Mouse (Mus musculus) intestine, postnatal 0 days (tissue): ENCODE results near the gene Prpf6. TPM values are rescaled to one million over a fixed set of nuclear protein-coding genes. Genes with fewer than 3 reads are reported as not detected.

Experiments
- ATAC-seq: fragments of 200-750 bp; cut with Nextera tagmentation; 2 replicates; pipeline ENCODE4 v1.8.0; 2017; ENCODE audit warnings: mild to moderate bottlenecking, moderate TSS enrichment, moderate library complexity
- H3K27ac ChIP-seq: fragments of 300-500 bp; sonication (generic); 2 replicates; pipeline ENCODE4 v1.5.1; 2014; ENCODE audit warnings: mild to moderate bottlenecking, low read depth, low read length, moderate library complexity
- H3K27me3 ChIP-seq: fragments of 300-500 bp; sonication (generic); replicated peaks from 2 replicates; pipeline ENCODE4 v1.6.1; 2014; ENCODE audit warnings: low read length, mixed read lengths; ENCODE audit not compliant: control insufficient read depth, insufficient read depth
- H3K36me3 ChIP-seq: fragments of 300-500 bp; sonication (generic); 2 replicates; pipeline ENCODE4 v1.6.1; 2014; ENCODE audit warnings: mild to moderate bottlenecking, moderate library complexity; ENCODE audit not compliant: control insufficient read depth, insufficient read depth
- H3K4me1 ChIP-seq: fragments of 300-500 bp; sonication (generic); replicated peaks from 2 replicates; pipeline ENCODE4 v1.6.1; 2014; ENCODE audit warnings: antibody characterized with exemption, low read length, mixed read lengths; ENCODE audit not compliant: control insufficient read depth, insufficient read depth
- H3K4me2 ChIP-seq: fragments of 300-500 bp; sonication (generic); replicated peaks from 2 replicates; pipeline ENCODE4 v1.6.1; 2014; ENCODE audit warnings: low read depth, mild to moderate bottlenecking, moderate library complexity
- H3K4me3 ChIP-seq: fragments of 300-500 bp; sonication (generic); 2 replicates; pipeline ENCODE4 v1.5.1; 2014; ENCODE audit warnings: low read depth, low read length
- H3K9ac ChIP-seq: fragments of 300-500 bp; sonication (generic); 2 replicates; pipeline ENCODE4 v1.6.1; 2014; ENCODE audit warnings: mild to moderate bottlenecking, low read depth, low read length
- H3K9me3 ChIP-seq: fragments of 300-500 bp; sonication (generic); 2 replicates; pipeline ENCODE4 v1.6.1; 2016; ENCODE audit warnings: mixed run types; ENCODE audit not compliant: control insufficient read depth
- CTCF ChIP-seq: sonication (generic); IDR thresholded peaks from 2 replicates; pipeline ENCODE4 v1.5.1; 2016; ENCODE audit warnings: low read depth, mild to moderate bottlenecking, control low read depth, antibody characterized with exemption, moderate library complexity
- WGBS: fragments of 180-500 bp; shearing (Covaris S2); extraction: QIAGEN DNeasy Blood & Tissue Kit; methylation state at CpG from one replicate; pipeline ENCODE4 v1.1.7; 2014; 5-methylcytosine and 5-hydroxymethylcytosine counted together
- polyA plus RNA-seq: library from polyadenylated mRNA; unstranded; fragments of >200 nt; fragmentation: Nextera tagmentation; extraction: Ambion mirVana; gene quantifications from 2 replicates; pipeline ENCODE4 v1.2.1, GENCODE M21; 2015

Gene Prpf6
- polyA plus RNA-seq, 1 experiment from 2014 or later: 30.6 TPM

GRCm38 (mm10) chr2:181689466-181690160 is 97.9 kb downstream of the Prpf6 start:
- Histone ChIP-seq H3K4me3 (no peak overlapping the region), H3K4me2 (no peak overlapping the region), H3K9me3 (no peaks in the 10 kb centered on the region), H3K36me3 (peaks cover 18% of the 10 kb centered on the region; the same call in 1 of the 2 replicates), H3K4me1 (0 out of 2 replicates have a peak, but pooled peaks cover 4% of the 10 kb centered on the region), H3K27me3 (no peaks in the 10 kb centered on the region), H3K27ac (no peak overlapping the region), H3K9ac (no peak overlapping the region)
- TF ChIP-seq CTCF: no peak
- ATAC-seq: no peak
- WGBS: 89% methylated on average over 10 of the region's 10 CpGs

GRCm38 (mm10) chr2:181691083-181691482 is 99.4 kb downstream of the Prpf6 start:
- no peak for TF ChIP-seq CTCF
- 89% methylated on average over 6 of the region's 6 CpGs for WGBS
- Histone ChIP-seq H3K4me3 (no peak overlapping the region), H3K36me3 (peaks cover 16% of the 10 kb centered on the region; the same call in 1 of the 2 replicates), H3K27ac (no peak overlapping the region), H3K9ac (no peak overlapping the region), H3K9me3 (no peaks in the 10 kb centered on the region), H3K4me1 (0 out of 2 replicates have a peak, but pooled peaks cover 4% of the 10 kb centered on the region), H3K4me2 (no peak overlapping the region), H3K27me3 (no peaks in the 10 kb centered on the region)
- ATAC-seq: no peak

DNA sequence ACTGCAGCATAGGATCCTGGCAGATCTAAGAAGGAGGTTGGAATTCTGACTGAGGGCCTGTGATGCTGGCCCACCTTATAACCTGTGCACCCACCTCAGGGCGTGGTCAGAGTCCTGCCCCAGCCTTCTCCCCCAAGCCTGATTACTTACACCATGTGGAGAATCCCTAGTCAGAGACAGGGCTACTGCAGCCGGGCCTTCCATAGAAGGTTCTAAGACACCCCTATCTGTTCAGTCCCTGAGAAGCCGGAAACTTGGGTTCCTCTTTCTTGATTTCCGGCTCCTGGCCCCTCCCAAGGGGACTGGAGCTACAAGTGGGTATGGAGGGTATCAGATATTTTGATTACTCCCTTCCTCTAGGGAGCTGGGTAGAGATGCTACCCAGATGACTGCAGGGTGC is 99.9 kb downstream of the Prpf6 start:
- no peak for TF ChIP-seq CTCF
- no peaks in the 10 kb centered on the region for H3K9me3 ChIP-seq
- H3K9ac ChIP-seq: no peak overlapping the region
- 0 out of 2 replicates have a peak, but pooled peaks cover 4% of the 10 kb centered on the region for H3K4me1 ChIP-seq
- H3K27ac ChIP-seq: no peak overlapping the region
- WGBS: 94% methylated on average over 4 of the region's 4 CpGs
- no peak overlapping the region for H3K4me2 ChIP-seq
- no peak overlapping the region for H3K4me3 ChIP-seq
- ATAC-seq: no peak
- H3K36me3 ChIP-seq: peaks cover 12% of the 10 kb centered on the region; the same call in 1 of the 2 replicates
- no peaks in the 10 kb centered on the region for H3K27me3 ChIP-seq

DNA sequence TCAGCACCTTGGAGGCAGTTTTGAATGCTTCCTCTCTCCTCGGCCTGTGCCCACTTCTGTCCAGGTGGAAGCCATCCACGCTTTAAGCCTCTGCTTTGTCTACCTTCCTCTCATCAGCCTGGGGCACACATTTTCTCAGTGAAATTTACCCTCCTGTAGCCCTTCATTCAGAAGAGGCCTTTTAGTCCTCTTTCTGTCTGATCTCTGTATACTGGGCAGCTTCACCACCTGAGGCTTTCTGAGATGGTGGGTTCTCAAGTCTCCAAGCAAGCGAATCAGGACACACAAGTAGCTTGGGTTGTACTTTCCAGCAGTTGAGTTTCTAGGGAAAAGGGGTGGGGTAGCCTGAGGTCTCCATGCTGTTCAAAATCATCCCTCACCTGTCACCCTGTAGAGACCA is 100.6 kb downstream of the Prpf6 start:
- WGBS: 88% methylated on average over 3 of the region's 3 CpGs
- 0 out of 2 replicates have a peak overlapping the region, but pooled peaks have one; percentile 27 for H3K4me2 ChIP-seq
- peaks cover 10% of the 10 kb centered on the region; the same call in 1 of the 2 replicates for H3K36me3 ChIP-seq
- no peak overlapping the region for H3K27ac ChIP-seq
- no peak overlapping the region for H3K4me3 ChIP-seq
- H3K9ac ChIP-seq: no peak overlapping the region
- H3K9me3 ChIP-seq: no peaks in the 10 kb centered on the region
- TF ChIP-seq CTCF: no peak
- 0 out of 2 replicates have a peak, but pooled peaks cover 4% of the 10 kb centered on the region for H3K4me1 ChIP-seq
- H3K27me3 ChIP-seq: no peaks in the 10 kb centered on the region
- no peak for ATAC-seq

DNA sequence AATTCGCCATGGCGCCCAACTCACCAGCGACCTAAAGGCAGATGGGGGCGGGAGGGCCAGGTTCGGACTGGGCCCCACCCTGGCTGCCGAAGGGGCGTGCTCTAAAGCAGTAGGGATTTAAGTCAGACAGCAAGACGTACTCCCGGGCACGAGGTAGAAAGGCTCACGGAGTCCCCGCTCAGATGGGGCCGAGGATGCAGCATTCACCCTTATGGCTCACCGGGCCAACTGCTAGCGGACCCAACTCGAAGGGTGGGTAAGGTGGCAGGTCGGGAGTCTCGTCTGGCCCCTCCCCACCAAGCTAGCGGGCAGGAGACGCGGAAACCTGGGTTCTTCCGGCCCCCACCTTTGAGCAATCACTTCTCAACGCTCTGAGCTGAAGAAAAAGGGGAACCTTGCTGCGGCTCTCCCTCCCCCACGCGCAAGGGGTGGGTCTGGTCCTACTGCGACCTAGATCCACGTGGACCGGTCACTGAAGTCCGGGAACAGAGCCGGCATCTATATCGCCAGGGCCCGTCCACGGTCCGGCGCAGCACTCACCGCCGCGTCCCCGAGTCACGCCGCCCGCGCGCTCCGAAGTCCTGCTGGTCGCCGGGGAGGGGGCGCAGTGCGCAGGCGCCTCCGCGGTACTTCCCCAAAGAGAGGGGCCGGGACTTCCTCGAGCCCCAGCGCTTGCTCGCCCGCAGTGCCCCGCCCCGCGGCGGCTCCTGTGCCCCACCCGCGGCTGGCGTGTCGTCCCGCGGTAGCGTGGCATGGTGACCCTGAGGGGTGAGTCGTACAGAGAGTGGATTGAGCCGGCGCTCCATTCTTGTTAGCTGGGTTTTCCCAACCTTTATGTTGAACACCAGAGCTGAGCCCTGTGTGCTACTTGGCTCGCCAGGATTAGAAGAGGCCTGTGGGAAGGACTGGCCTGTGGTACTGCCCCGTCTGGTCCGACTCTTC is 101.9 kb downstream of the Prpf6 start, which contains the start of gene Rgs19:
Rgs19 (minus strand) TSS at position 639 of the 942 bp plus-strand sequence.
- peak within 1 kb of the TSS; percentile 92 for H3K4me2 ChIP-seq
- H3K9ac ChIP-seq: peak within 1 kb of the TSS; percentile 70
- no peaks in the 10 kb centered on the region for H3K9me3 ChIP-seq
- H3K4me1 ChIP-seq: 0 out of 2 replicates have a peak, but pooled peaks cover 4% of the 10 kb centered on the region
- peak within 1 kb of the TSS; percentile 63 for H3K4me3 ChIP-seq
- no peaks in the 10 kb centered on the region for H3K27me3 ChIP-seq
- no peak; the same call in none of the 2 replicates for TF ChIP-seq CTCF
- under 1% methylated on average over 75 of the region's 75 CpGs for WGBS
- peaks cover 5% of the 10 kb centered on the region; the same call in 1 of the 2 replicates for H3K36me3 ChIP-seq
- no peak within 1 kb of the TSS for H3K27ac ChIP-seq
- peak; percentile 50 for ATAC-seq

GRCm38 (mm10) chr2:181694581-181694980 is 102.9 kb downstream of the Prpf6 start:
- H3K9ac ChIP-seq: no peak overlapping the region
- H3K9me3 ChIP-seq: no peaks in the 10 kb centered on the region
- H3K4me2 ChIP-seq: no peak overlapping the region
- ATAC-seq: no peak
- no peak overlapping the region for H3K4me3 ChIP-seq
- H3K27me3 ChIP-seq: no peaks in the 10 kb centered on the region
- 0 out of 2 replicates have a peak, but pooled peaks cover 4% of the 10 kb centered on the region for H3K4me1 ChIP-seq
- H3K36me3 ChIP-seq: no peaks in the 10 kb centered on the region; the same call in 1 of the 2 replicates
- WGBS: 97% methylated on average over 3 of the region's 3 CpGs
- H3K27ac ChIP-seq: no peak overlapping the region
- no peak for TF ChIP-seq CTCF
